Mouse (Mus musculus) midbrain, postnatal 0 days (tissue): ENCODE data around the gene Scarf2. TPM values are rescaled to one million over a fixed set of nuclear protein-coding genes. Genes with fewer than 3 reads are reported as not detected.
A peak's percentile ranks its signal among the peaks of the same experiment; 100 is the strongest.

Experiments
- ATAC-seq: fragments of 200-750 bp; cut with Nextera tagmentation; 2 replicates; pipeline ENCODE4 v1.8.0; 2017; ENCODE audit warnings: moderate number of reproducible peaks, mild to moderate bottlenecking, moderate TSS enrichment, moderate library complexity; ENCODE audit not compliant: low FRiP score
- DNase-seq: peaks from one replicate; pipeline ENCODE4 v3.0.0-alpha.2; 2015; ENCODE audit warnings: low spot score
- H3K27ac ChIP-seq: fragments of 300-500 bp; sonication (generic); 2 replicates; pipeline ENCODE4 v1.5.1; 2014; ENCODE audit warnings: low read depth, mild to moderate bottlenecking, low read length, mixed read lengths
- H3K27me3 ChIP-seq: fragments of 300-500 bp; sonication (generic); 2 replicates; pipeline ENCODE4 v1.6.1; 2014; ENCODE audit warnings: low read length, control low read depth, mixed read lengths; ENCODE audit not compliant: insufficient read depth
- H3K36me3 ChIP-seq: fragments of 300-500 bp; sonication (generic); 2 replicates; pipeline ENCODE4 v1.6.1; 2014; ENCODE audit warnings: low read length, control low read depth, mixed read lengths; ENCODE audit not compliant: insufficient read depth
- H3K4me1 ChIP-seq: fragments of 300-500 bp; sonication (generic); 2 replicates; pipeline ENCODE4 v1.6.1; 2014; ENCODE audit warnings: mild to moderate bottlenecking, control low read depth, antibody characterized with exemption, low read length, mixed read lengths; ENCODE audit not compliant: insufficient read depth
- H3K4me2 ChIP-seq: fragments of 300-500 bp; sonication (generic); 2 replicates; pipeline ENCODE4 v1.6.1; 2014; ENCODE audit warnings: low read depth, mild to moderate bottlenecking, low read length, mixed read lengths; ENCODE audit not compliant: poor library complexity, severe bottlenecking
- H3K4me3 ChIP-seq: fragments of 300-500 bp; sonication (generic); 2 replicates; pipeline ENCODE4 v1.5.1; 2014; ENCODE audit warnings: low read depth, mild to moderate bottlenecking, low read length, moderate library complexity
- H3K9ac ChIP-seq: fragments of 300-500 bp; sonication (generic); replicated peaks from 2 replicates; pipeline ENCODE4 v1.6.1; 2014; ENCODE audit warnings: mild to moderate bottlenecking, low read length, moderate library complexity, mixed read lengths; ENCODE audit not compliant: poor library complexity, severe bottlenecking
- H3K9me3 ChIP-seq: fragments of 300-500 bp; sonication (generic); 2 replicates; pipeline ENCODE4 v1.6.1; 2016; ENCODE audit warnings: low read length, control low read depth
- CTCF ChIP-seq: IDR thresholded peaks from 2 replicates; pipeline ENCODE4 v1.5.1; 2016; ENCODE audit warnings: antibody characterized with exemption, mild to moderate bottlenecking
- WGBS: fragments of 180-500 bp; shearing (Covaris S2); extraction: QIAGEN DNeasy Blood & Tissue Kit; methylation state at CpG from one replicate; pipeline ENCODE4 v1.1.7; 2014; 5-methylcytosine and 5-hydroxymethylcytosine counted together
- polyA plus RNA-seq: library from polyadenylated mRNA; unstranded; fragments of >200 nt; fragmentation: Nextera tagmentation; extraction: Ambion mirVana; gene quantifications from 2 replicates; pipeline ENCODE4 v1.2.1, GENCODE M21; 2015
- total RNA-seq: library from RNA; depleted of rRNA; stranded (reverse); fragments of >200 nt; gene quantifications from 2 replicates; pipeline ENCODE4 v1.2.3, GENCODE M21; 2014

Gene Scarf2
- total and polyA plus RNA-seq, 2 experiments from 2014 or later = 2.1 to 8.5 TPM

DNA sequence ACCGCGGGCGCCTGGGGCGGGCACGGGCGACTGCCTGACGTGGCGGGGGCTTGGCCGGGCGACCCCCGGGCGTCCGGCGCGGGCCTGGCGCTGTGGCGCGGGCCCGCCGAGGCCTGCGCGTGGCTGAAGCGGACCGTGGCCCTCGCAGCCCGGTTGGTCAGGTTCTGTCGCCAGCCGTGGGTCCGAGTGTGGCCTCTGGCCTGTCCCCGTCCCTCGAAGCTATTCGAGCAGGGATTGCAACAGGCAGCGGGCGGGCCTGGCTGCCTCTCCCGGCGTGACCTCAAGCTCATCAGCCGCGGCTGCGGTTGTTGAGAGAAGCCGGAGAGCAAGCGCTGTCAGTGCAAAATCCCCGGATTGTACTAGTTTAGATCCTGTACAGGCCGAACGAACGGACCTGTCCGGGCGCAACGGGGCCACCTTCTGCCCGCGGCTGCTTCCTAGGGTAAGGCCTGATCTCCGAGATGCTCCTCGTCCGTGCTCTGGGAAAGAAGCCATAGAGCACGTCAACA, 37.2 kb upstream of the Scarf2 start:
- Histone ChIP-seq H3K27me3 (no peaks in the 10 kb centered on the region), H3K27ac (peak overlapping the region; percentile 89)
- peak; percentile 64 for ATAC-seq

DNA sequence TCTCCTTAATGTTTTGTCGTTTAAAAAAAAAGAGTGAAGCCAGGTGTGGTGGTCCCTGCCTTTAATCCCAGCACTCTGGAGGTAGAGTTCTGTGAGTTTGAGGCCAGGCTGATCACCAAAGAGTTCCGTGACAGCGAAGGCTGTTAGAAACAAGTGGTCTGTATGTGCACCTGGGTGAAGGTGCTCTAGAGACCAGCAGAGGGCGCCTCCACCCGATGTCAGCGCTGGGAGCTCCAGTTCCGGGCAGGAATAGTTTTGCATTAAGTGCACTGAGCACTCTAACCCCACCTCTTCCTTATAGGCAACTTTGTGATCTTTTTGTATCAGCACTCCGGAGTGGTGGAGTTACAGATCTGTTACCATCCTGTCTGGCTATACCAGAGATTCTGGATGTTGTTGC, 36.4 kb upstream of the Scarf2 start:
- Histone ChIP-seq H3K27ac (no peak overlapping the region), H3K36me3 (peaks cover 3% of the 10 kb centered on the region), H3K9me3 (no peaks in the 10 kb centered on the region), H3K4me1 (peaks cover 15% of the 10 kb centered on the region), H3K9ac (peak overlapping the region; percentile 92; the same call in 1 of the 2 replicates), H3K4me2 (peak overlapping the region; percentile 80), H3K27me3 (no peaks in the 10 kb centered on the region), H3K4me3 (peak overlapping the region; percentile 72)
- DNase-seq = peak; percentile 55
- WGBS = 45% methylated on average over 8 of the region's 8 CpGs
- TF ChIP-seq CTCF = peak; percentile 70
- no peak for ATAC-seq

More for the DNA sequence above, 37.2 kb upstream of the Scarf2 start:
- peaks cover 3% of the 10 kb centered on the region; the same call in 1 of the 2 replicates for H3K36me3 ChIP-seq
- peak overlapping the region; percentile 72 for H3K4me3 ChIP-seq
- H3K4me1 ChIP-seq = peaks cover 15% of the 10 kb centered on the region
- no peaks in the 10 kb centered on the region for H3K9me3 ChIP-seq
- peak overlapping the region; percentile 80 for H3K4me2 ChIP-seq
- H3K9ac ChIP-seq = peak overlapping the region; percentile 92
- no peak for TF ChIP-seq CTCF
- WGBS = 2% methylated on average over 38 of the region's 54 CpGs
- peak; percentile 48 for DNase-seq

DNA sequence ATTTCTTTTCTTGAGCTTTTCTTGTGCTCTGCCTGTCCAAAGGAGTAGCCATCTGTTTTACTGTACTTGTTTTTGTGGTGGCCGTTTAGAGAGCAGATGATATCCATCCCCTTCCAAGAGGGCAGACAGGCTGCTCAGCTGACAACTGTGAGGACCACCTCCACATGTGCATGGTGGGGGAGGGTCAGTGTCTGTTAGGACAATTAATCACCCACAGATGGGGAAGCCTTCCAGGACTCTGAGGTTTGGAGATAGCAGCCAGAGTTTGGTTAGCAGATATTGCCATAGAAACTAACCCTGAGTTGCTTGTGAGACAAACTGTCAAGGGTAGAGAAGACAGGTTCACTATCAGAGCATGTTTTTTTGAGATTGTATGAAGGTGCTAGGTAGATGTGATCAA, 36.0 kb upstream of the Scarf2 start:
- H3K4me3 ChIP-seq = peak overlapping the region; percentile 72; the same call in 1 of the 2 replicates
- H3K9ac ChIP-seq = no peak overlapping the region; the same call in 1 of the 2 replicates
- 69% methylated on average over 1 of the region's 1 CpGs for WGBS
- TF ChIP-seq CTCF = no peak
- H3K4me1 ChIP-seq = peaks cover 15% of the 10 kb centered on the region
- DNase-seq = no peak
- no peaks in the 10 kb centered on the region for H3K9me3 ChIP-seq
- peaks cover 3% of the 10 kb centered on the region for H3K36me3 ChIP-seq
- peak overlapping the region; percentile 80 for H3K4me2 ChIP-seq
- no peak overlapping the region for H3K27ac ChIP-seq
- H3K27me3 ChIP-seq = no peaks in the 10 kb centered on the region
- ATAC-seq = no peak

DNA sequence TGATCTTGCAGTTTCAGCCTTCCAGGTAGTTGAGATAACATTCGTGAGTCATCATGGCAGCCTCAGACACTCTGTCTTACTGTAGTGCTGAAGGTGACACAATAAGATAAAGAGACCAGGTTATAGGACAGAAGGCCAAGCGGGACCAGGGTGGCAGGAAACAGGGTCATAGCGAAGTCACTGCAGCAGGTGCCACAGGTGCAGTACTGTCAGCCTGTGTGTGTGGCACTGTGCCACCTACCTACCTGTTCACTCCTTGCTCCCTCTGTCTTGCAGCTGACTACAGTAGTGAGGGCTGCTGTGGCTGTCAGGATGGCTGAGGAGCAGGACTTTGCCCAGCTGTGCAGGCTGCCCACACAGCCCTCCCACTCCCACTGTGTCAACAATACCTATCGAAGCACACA, 33.0 kb upstream of the Scarf2 start:
- 90% methylated on average over 4 of the region's 4 CpGs for WGBS
- ATAC-seq (no peak), DNase-seq (no peak)
- Histone ChIP-seq H3K36me3 (peaks cover 11% of the 10 kb centered on the region), H3K27ac (no peak overlapping the region), H3K9me3 (no peaks in the 10 kb centered on the region), H3K4me3 (no peak overlapping the region), H3K4me1 (peaks cover 11% of the 10 kb centered on the region), H3K27me3 (no peaks in the 10 kb centered on the region), H3K9ac (no peak overlapping the region), H3K4me2 (no peak overlapping the region)
- TF ChIP-seq CTCF = no peak

DNA sequence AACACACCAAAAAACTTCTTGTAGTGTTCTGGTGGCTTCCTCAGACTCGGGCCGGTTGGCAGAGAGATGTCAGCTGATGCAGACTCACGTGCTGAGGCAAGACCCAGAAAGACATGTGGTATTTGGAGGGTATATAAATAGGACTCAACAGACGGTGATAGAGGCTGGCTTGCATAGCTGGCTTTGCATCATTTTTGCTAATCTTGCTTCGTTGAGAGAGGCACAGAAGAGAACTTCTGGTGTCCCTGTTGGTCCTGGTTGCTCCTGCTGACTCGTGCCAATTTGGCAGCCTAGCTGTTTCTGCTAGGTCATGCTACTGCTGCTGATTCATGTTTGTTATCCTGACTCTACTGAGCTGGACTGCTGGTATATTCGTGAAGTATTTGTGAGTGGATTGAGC, 28.2 kb upstream of the Scarf2 start:
- WGBS = 89% methylated on average over 7 of the region's 7 CpGs
- Histone ChIP-seq H3K27ac (no peak overlapping the region), H3K4me3 (no peak overlapping the region), H3K4me2 (no peak overlapping the region), H3K4me1 (no peaks in the 10 kb centered on the region), H3K27me3 (no peaks in the 10 kb centered on the region), H3K36me3 (peaks cover 23% of the 10 kb centered on the region), H3K9me3 (no peaks in the 10 kb centered on the region), H3K9ac (no peak overlapping the region)
- no peak for DNase-seq
- ATAC-seq = no peak
- no peak for TF ChIP-seq CTCF

DNA sequence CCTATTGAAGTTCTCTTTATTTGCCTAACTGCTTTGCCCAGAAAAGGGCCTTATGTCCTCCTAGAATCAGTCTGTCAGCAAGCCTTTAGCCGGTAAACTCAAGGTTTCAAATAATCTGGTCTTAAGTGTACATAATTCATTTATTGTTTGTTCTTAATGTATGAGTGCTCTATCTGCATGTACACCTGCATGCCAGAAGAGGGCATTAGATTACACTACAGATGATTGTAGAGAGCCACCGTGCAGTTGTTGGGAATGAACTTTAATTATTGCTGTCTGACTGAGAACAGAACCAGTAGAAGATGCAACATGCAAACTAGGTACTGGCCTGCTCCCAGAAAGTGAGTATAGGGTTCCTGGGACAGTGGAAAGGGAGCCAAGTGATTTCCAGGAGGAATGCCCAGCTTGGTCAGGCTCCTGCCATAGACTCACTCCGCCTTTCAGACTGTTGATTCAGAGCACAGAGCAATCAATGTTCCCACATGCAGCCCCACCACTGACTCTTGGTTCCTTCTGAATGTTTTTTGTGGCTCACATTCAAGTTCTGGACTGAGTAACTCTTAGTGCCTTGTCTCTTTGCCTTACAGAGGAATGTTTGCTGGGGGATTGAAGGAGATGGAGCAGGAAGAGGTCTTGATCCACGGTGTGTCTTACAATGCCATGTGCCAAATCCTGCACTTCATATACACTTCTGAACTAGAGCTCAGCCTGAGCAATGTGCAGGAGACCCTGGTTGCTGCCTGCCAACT, 25.8 kb upstream of the Scarf2 start:
- Histone ChIP-seq H3K9me3 (no peaks in the 10 kb centered on the region), H3K27me3 (no peaks in the 10 kb centered on the region), H3K36me3 (peaks cover 30% of the 10 kb centered on the region), H3K4me3 (no peak overlapping the region), H3K27ac (no peak overlapping the region), H3K4me1 (no peaks in the 10 kb centered on the region), H3K4me2 (no peak overlapping the region), H3K9ac (no peak overlapping the region)
- DNase-seq (peak; percentile 19), ATAC-seq (no peak)
- 75% methylated on average over 4 of the region's 4 CpGs for WGBS
- TF ChIP-seq CTCF = peak; percentile 63
